Mouse (Mus musculus): ENCODE data around the gene Ern1.

GRCm38 (mm10) chr11:106532248-106532790 is 44.7 kb upstream of the Ern1 start:
- TF ChIP-seq CTCF (IDR thresholded peaks at IDR 0.05; ENCODE audit: borderline replicate concordance, extremely low read depth, insufficient read depth, insufficient read length) = no peak
- no peak for TF ChIP-seq POLR2A (IDR thresholded peaks at IDR 0.05; ENCODE audit: borderline replicate concordance, extremely low read depth, insufficient read depth, insufficient read length, poor library complexity, severe bottlenecking)
